Mouse (Mus musculus) layer of hippocampus, adult 2 months (tissue): ENCODE measurements at regions not wholly inside any gene's neighbourhood (a gene's known extent, or its start where the extent isn't known, plus 50 kb on each side); places are given as distances from the start of the nearest gene placed in this dataset.

Experiments used
- DNase-seq, 2 experiments: peaks; one replicate each; pipeline ENCODE4 v3.0.0; 2022; ENCODE audit warnings: low spot score in 2 of 2
- H3K27ac ChIP-seq: fragments of 200-600 bp; 2 replicates; pipeline ENCODE4 v1.8.1; 2022
- H3K4me3 ChIP-seq: fragments of 200-600 bp; 2 replicates; pipeline ENCODE4 v1.8.1; 2022; ENCODE audit warnings: mild to moderate bottlenecking
- CTCF ChIP-seq: fragments of 200-600 bp; conservative IDR thresholded peaks from 2 replicates; pipeline ENCODE4 v1.8.1; 2022; ENCODE audit warnings: antibody characterized with exemption, mild to moderate bottlenecking, moderate library complexity

- DNase-seq: no peak
- no peak overlapping the region for H3K27ac ChIP-seq
- H3K4me3 ChIP-seq: no peak overlapping the region
- TF ChIP-seq CTCF: no peak
These were observed 112.0 kb upstream of the Hmgn3 start for GRCm38 (mm10) chr9:83258476-83258875.

- no peak overlapping the region for H3K27ac ChIP-seq
- DNase-seq: no peak
- no peak overlapping the region for H3K4me3 ChIP-seq
- no peak for TF ChIP-seq CTCF
These were observed 107.9 kb upstream of the Hmgn3 start for GRCm38 (mm10) chr9:83254356-83254755.

GRCm38 (mm10) chr9:83253789-83254188 lies 107.3 kb upstream of the Hmgn3 start:
- no peak for DNase-seq
- no peak for TF ChIP-seq CTCF
- no peak overlapping the region for H3K4me3 ChIP-seq
- no peak overlapping the region for H3K27ac ChIP-seq

- DNase-seq: no peak
- H3K4me3 ChIP-seq: no peak overlapping the region
- H3K27ac ChIP-seq: no peak overlapping the region
- no peak for TF ChIP-seq CTCF
These were observed 105.3 kb upstream of the Hmgn3 start for GRCm38 (mm10) chr9:83251793-83252192.

GRCm38 (mm10) chr9:83249871-83250270 lies 103.4 kb upstream of the Hmgn3 start:
- Histone ChIP-seq H3K4me3 (no peak overlapping the region), H3K27ac (no peak overlapping the region)
- no peak for DNase-seq
- TF ChIP-seq CTCF: no peak

DNA sequence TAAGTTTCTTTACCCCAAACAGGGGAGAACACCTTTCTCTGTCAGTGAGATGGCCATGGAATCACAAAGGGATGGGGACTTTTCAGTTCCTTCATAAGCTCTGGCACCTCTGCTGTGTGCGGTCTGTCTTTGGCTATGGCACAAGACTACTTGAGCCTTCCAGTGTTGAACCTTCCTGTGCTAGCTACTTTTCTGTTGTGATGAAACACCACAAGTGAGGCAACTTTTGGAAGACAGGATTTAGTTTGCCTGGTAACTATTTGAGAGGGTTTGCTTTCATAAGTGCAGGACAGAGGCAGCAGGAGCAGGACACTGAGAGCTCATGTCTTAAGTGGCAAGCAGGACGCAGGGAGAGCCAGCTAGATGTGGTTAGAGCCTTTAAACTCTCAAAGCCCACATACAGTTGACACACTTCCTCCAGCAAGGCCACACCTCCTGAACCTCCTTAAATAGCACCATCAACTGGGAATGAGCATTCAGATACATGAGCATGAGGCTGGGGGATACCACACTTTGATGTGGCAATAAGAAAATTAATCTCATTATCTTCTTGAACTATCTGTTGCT lies 101.8 kb upstream of the Hmgn3 start:
- H3K27ac ChIP-seq: no peak overlapping the region
- no peak for TF ChIP-seq CTCF
- DNase-seq: no peak
- no peak overlapping the region for H3K4me3 ChIP-seq

DNA sequence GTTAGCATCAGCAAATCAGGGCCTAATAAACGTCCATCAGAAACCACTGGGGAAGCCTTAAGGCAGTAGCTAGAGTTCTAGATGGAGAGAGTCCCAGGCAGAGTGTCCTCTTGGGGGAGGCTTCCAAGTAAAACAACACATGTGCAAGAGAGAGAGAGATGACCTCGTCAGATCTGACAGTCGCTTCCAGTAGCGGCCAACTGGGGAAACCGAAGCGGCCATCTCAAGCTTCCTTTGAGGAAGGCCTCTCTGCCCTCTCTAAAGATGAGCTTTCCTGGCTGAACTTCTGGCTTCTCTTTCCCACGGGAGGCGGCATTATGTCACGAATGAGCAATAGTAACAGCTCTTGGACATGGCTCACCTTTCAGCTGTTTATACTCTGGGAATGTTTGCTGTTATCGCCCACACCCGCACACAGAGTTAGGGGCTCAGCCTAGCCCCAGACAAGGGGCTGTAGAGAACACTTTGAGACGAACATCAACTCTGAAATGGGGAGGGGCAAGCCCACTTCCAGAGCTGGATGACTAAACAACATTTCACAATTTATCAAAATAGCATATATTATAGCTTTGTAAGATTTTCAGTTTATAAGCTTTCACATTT lies 100.7 kb upstream of the Hmgn3 start:
- no peak for TF ChIP-seq CTCF
- Histone ChIP-seq H3K4me3 (no peak overlapping the region), H3K27ac (no peak overlapping the region)
- no peak for DNase-seq

- TF ChIP-seq CTCF: no peak
- Histone ChIP-seq H3K27ac (no peak overlapping the region), H3K4me3 (no peak overlapping the region)
- no peak for DNase-seq
These were observed 94.6 kb upstream of the Hmgn3 start for GRCm38 (mm10) chr9:83241119-83241518.

GRCm38 (mm10) chr9:83239097-83239496 lies 92.6 kb upstream of the Hmgn3 start:
- H3K27ac ChIP-seq: no peak overlapping the region
- no peak overlapping the region for H3K4me3 ChIP-seq
- peak; percentile 57 for TF ChIP-seq CTCF
- DNase-seq: no peak

DNA sequence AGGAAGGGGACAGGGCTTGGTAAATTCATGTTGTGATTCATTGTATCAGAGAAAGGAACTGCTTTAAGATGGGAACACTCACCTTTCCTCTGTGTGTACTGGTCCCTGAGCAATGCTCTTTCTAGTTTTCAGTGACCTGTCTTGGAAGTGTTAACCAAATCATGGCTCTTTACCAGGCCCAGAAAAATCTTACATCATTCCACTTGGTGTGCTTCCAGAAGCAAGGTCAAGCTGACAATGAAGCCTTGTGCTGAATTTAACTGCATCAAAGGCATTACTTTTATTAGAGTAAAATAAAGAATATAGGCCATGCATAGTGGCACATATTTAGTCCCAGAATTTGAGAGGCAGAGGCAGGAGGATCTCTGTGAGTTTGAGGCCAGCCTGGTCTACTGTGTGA lies 75.4 kb upstream of the Hmgn3 start:
- no peak overlapping the region for H3K4me3 ChIP-seq
- no peak for DNase-seq
- TF ChIP-seq CTCF: no peak
- H3K27ac ChIP-seq: no peak overlapping the region

DNA sequence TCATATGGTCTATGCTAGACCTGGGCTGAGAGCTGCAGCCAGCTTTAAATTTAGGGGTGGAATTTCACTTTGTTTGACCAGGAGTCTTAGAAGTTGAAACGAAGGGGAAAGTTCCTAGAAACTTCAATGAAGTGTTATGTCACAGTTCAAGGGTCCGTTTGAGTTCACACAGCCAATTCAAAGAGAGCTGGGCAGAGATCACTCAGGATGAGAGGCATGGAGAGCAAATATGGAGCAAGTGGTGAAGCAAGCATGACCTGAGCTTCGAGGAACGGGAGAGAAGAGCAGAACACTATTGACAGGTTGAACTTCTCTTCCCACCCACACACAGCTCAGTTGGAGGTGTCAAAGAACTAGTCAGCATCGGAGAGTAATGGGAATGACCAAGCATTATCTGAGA lies 56.1 kb upstream of the Hmgn3 start:
- H3K4me3 ChIP-seq: no peak overlapping the region
- TF ChIP-seq CTCF: no peak
- no peak overlapping the region for H3K27ac ChIP-seq
- DNase-seq: no peak

GRCm38 (mm10) chr9:83199771-83200170 lies 53.3 kb upstream of the Hmgn3 start:
- TF ChIP-seq CTCF: no peak
- DNase-seq: peak; percentile 26 to 63

GRCm38 (mm10) chr9:83199176-83199575 lies 52.7 kb upstream of the Hmgn3 start:
- peak overlapping the region; percentile 74 for H3K27ac ChIP-seq
- DNase-seq: no peak
- TF ChIP-seq CTCF: no peak
- H3K4me3 ChIP-seq: no peak overlapping the region

More at GRCm38 (mm10) chr9:83199771-83200170, 53.3 kb upstream of the Hmgn3 start:
- Histone ChIP-seq H3K27ac (peak overlapping the region; percentile 74), H3K4me3 (no peak overlapping the region)

DNA sequence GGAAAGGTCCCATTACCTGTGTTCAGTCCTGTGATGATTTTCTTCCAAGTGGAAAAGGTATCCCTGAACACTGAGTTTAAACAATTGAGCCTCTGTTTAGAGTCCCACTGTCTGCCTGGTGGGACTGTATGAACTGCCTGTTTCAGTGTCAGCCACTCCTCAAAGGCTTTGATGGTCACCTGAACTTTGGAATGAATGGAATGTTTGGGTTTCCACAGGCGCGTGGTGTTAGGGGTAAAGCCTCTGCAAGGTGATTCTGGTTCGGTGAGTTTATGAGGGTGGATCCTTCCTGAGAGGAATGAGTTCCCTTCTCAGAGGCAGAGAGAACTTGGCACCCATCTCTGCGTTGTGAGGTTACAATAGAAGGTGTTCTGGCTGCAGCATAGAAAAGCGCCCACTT lies 50.5 kb upstream of the Hmgn3 start:
- Histone ChIP-seq H3K4me3 (no peak overlapping the region), H3K27ac (no peak overlapping the region)
- DNase-seq: no peak
- TF ChIP-seq CTCF: no peak
